Mouse (Mus musculus) neural tube, embryonic 11.5 days (tissue): ENCODE measurements around the gene Cfap97d1. TPM values are rescaled to one million over a fixed set of nuclear protein-coding genes. Genes with fewer than 3 reads are reported as not detected.

Experiments used
- ATAC-seq: fragments of 200-750 bp; cut with Nextera tagmentation; 2 replicates; pipeline ENCODE4 v1.8.0; 2017; ENCODE audit warnings: moderate number of reproducible peaks, mild to moderate bottlenecking, moderate TSS enrichment, moderate library complexity; ENCODE audit not compliant: insufficient read depth, low FRiP score, low TSS enrichment
- DNase-seq: peaks from one replicate; pipeline ENCODE4 v3.0.0-alpha.2; 2015; ENCODE audit warnings: low spot score
- H3K27ac ChIP-seq: fragments of 300-500 bp; sonication (generic); 2 replicates; pipeline ENCODE4 v1.5.1; 2014; ENCODE audit warnings: low read depth, mild to moderate bottlenecking, low read length
- H3K27me3 ChIP-seq: fragments of 300-500 bp; sonication (generic); 2 replicates; pipeline ENCODE4 v1.6.1; 2014; ENCODE audit warnings: mild to moderate bottlenecking, low read length, mixed read lengths; ENCODE audit not compliant: control insufficient read depth, insufficient read depth
- H3K36me3 ChIP-seq: fragments of 300-500 bp; sonication (generic); 2 replicates; pipeline ENCODE4 v1.6.1; 2014; ENCODE audit warnings: mild to moderate bottlenecking, low read length, moderate library complexity, mixed read lengths; ENCODE audit not compliant: control insufficient read depth, insufficient read depth
- H3K4me1 ChIP-seq: fragments of 300-500 bp; sonication (generic); 2 replicates; pipeline ENCODE4 v1.6.1; 2014; ENCODE audit warnings: low read length, mixed read lengths; ENCODE audit not compliant: control insufficient read depth, insufficient read depth
- H3K4me2 ChIP-seq: fragments of 300-500 bp; sonication (generic); 2 replicates; pipeline ENCODE4 v1.6.1; 2014; ENCODE audit warnings: low read depth, mild to moderate bottlenecking, moderate library complexity
- H3K4me3 ChIP-seq: fragments of 300-500 bp; sonication (generic); 2 replicates; pipeline ENCODE4 v1.5.1; 2014; ENCODE audit warnings: low read depth, low read length
- H3K9ac ChIP-seq: fragments of 300-500 bp; sonication (generic); 2 replicates; pipeline ENCODE4 v1.6.1; 2014; ENCODE audit warnings: mild to moderate bottlenecking, low read length
- H3K9me3 ChIP-seq: fragments of 300-500 bp; sonication (generic); 2 replicates; pipeline ENCODE4 v1.6.1; 2016; ENCODE audit warnings: low read length; ENCODE audit not compliant: control insufficient read depth
- WGBS: fragments of 180-500 bp; shearing (Covaris S2); extraction: QIAGEN DNeasy Blood & Tissue Kit; methylation state at CpG from one replicate; pipeline ENCODE4 v1.1.7; 2014; 5-methylcytosine and 5-hydroxymethylcytosine counted together
- polyA plus RNA-seq: library from polyadenylated mRNA; unstranded; fragments of >200 nt; fragmentation: Nextera tagmentation; extraction: Ambion mirVana; gene quantifications from 2 replicates; pipeline ENCODE4 v1.2.1, GENCODE M21; 2014

Cfap97d1 gene
- polyA plus RNA-seq, 1 experiment from 2014 or later = not detected

DNA sequence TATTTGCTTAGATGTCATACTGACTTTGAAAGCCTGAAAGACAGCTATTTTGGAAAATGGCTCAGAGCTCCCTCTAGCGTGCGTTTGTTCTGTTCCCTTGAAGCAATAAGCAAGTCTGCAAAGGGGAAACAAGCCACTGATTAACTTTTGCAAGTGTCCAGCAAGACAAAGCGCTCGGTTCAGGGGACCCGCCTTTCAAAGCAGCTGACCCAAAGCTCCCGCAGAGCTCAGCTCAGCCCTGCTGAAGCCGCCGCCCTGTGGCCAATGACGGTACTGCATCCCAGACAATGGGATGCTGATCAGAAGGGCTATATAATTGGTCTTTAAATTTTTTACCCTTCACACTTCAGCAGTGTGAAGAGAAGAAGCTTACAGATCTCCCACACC lies 56.1 kb downstream of the Cfap97d1 start:
- ATAC-seq = peak; percentile 67; the same call in 1 of the 2 replicates
- no peak overlapping the region for H3K4me3 ChIP-seq
- no peaks in the 10 kb centered on the region for H3K4me1 ChIP-seq
- no peaks in the 10 kb centered on the region for H3K9me3 ChIP-seq
- no peak overlapping the region for H3K9ac ChIP-seq
- no peak overlapping the region for H3K4me2 ChIP-seq
- no peaks in the 10 kb centered on the region for H3K27me3 ChIP-seq
- H3K27ac ChIP-seq = no peak overlapping the region
- no peaks in the 10 kb centered on the region for H3K36me3 ChIP-seq
- DNase-seq = peak; percentile 90
- under 1% methylated on average over 9 of the region's 9 CpGs for WGBS

DNA sequence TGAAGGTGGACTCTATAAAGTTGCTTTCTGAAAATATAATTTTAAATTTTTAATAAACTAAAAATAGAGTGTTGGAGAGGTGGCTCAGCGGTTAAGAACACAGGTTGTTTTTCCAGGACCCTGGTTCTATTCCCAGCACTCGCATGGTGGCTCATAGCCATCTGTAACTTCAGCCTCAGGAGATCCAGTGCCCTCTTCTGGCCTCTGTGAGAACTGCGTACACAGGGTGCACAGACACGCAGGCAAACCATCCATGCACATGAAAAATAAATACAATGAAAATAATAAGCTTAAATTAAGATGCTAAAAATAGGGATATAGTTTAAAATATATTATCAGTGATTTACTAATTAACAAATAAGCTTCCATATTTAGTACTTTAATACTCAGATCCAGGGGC lies 56.6 kb downstream of the Cfap97d1 start:
- H3K4me1 ChIP-seq = no peaks in the 10 kb centered on the region
- H3K27me3 ChIP-seq = no peaks in the 10 kb centered on the region
- ATAC-seq (no peak), DNase-seq (no peak)
- no peak overlapping the region for H3K9ac ChIP-seq
- H3K4me3 ChIP-seq = no peak overlapping the region
- H3K36me3 ChIP-seq = no peaks in the 10 kb centered on the region
- H3K4me2 ChIP-seq = no peak overlapping the region
- 73% methylated on average over 4 of the region's 4 CpGs for WGBS
- no peak overlapping the region for H3K27ac ChIP-seq
- H3K9me3 ChIP-seq = no peaks in the 10 kb centered on the region

DNA sequence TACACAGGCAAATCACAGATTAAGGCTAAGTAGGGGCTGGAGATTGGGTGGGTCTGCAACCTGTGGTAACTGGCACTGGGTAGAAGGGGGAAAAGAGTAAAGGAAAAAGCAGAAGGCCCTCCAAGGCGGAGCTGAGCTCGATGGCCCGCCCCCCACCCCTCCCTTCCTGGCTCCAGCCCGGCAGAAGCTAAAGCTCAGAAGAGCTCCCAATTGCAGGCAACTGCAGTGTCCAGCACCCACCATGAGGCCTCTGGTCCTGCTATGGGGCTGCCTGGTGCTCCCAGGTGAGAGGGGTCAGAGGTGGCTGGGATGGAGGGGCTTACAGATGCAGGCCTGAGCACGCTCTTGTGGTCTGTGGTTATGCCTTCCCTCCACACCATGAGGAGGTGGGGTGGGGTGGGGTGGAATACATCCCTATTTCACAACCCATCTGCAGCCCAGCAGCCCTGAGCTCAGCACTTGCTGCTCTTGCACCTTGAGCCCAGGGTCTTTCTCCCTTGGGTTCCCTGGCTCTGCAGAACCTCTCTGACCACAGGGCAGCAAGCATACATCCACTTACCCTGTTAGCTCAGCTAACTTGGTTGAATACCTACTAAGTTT lies 57.4 kb downstream of the Cfap97d1 start, which contains the start of gene Cd300lg:
Gene Cd300lg, plus strand, starts transcription at position 160 of the 600 bp plus-strand sequence.
- H3K4me3 ChIP-seq = no peak within 1 kb of the TSS
- H3K4me1 ChIP-seq = no peaks in the 10 kb centered on the region
- WGBS = 65% methylated on average over 5 of the region's 5 CpGs
- no peak within 1 kb of the TSS for H3K9ac ChIP-seq
- no peak for ATAC-seq
- no peaks in the 10 kb centered on the region for H3K27me3 ChIP-seq
- H3K4me2 ChIP-seq = no peak within 1 kb of the TSS
- H3K9me3 ChIP-seq = no peaks in the 10 kb centered on the region
- no peak for DNase-seq
- no peak within 1 kb of the TSS for H3K27ac ChIP-seq
- no peaks in the 10 kb centered on the region for H3K36me3 ChIP-seq

Other genes starting within 250 kb of the Cfap97d1 start
- gene Etv4, start 198.9 kb upstream of the Cfap97d1 start, polyA plus RNA-seq = 8.4 and 9.4 TPM in 2 replicates
- 19.9 and 23.9 TPM in 2 replicates for gene Meox1, start 89.9 kb upstream of the Cfap97d1 start, polyA plus RNA-seq
- gene Sost, start 17.3 kb upstream of the Cfap97d1 start, polyA plus RNA-seq = not detected in 2 replicates
- 14.0 and 15.3 TPM in 2 replicates for gene Dusp3, start 2.7 kb downstream of the Cfap97d1 start, polyA plus RNA-seq
- gene Mpp3, start 44.2 kb downstream of the Cfap97d1 start, polyA plus RNA-seq = 28.1 and 35.1 TPM in 2 replicates
- 0.12 and 0.26 TPM in 2 replicates for gene Cd300lg, start 57.2 kb downstream of the Cfap97d1 start, polyA plus RNA-seq
- 15.8 and 16.2 TPM in 2 replicates for gene Mpp2, start 104.2 kb downstream of the Cfap97d1 start, polyA plus RNA-seq
- gene Ppy, start 117.0 kb downstream of the Cfap97d1 start, polyA plus RNA-seq = not detected in 2 replicates
- gene Pyy, start 123.6 kb downstream of the Cfap97d1 start, polyA plus RNA-seq = 1.0 TPM in 1 of 2 replicates, not detected in the other
- not detected in 2 replicates for gene Nags, start 161.2 kb downstream of the Cfap97d1 start, polyA plus RNA-seq
- 34.2 and 34.9 TPM in 2 replicates for gene Tmem101, start 172.1 kb downstream of the Cfap97d1 start, polyA plus RNA-seq
- gene Lsm12, start 201.0 kb downstream of the Cfap97d1 start, polyA plus RNA-seq = 74.2 and 81.9 TPM in 2 replicates
- gene G6pc3, start 205.3 kb downstream of the Cfap97d1 start, polyA plus RNA-seq = 30.0 and 35.3 TPM in 2 replicates
- gene Hdac5, start 245.9 kb downstream of the Cfap97d1 start, polyA plus RNA-seq = 41.1 and 42.7 TPM in 2 replicates